Mouse (Mus musculus): ENCODE measurements around the gene Kat5.

DNA sequence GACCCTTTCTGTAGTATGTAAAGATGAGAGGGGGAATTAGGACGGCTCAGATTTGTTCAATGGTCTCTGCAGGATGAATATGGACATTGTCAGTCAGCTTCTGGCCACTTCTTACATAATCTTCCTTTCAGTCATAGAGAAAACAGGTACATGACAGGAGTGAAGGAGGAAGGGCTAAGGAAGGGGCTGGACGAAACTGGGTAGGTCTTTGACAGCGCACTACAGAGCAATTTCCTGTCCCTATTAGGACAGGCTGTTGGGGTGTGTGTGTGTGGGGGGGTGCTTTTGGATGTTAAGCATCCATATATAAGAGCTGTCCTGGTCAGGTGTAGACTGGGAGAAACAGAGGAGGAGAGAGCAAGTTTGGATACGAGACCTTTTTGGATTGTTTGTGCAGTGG, 10.8 kb downstream of the Kat5 start:
- no peak for TF ChIP-seq GATA1 (IDR thresholded peaks at IDR 0.05; ENCODE audit: borderline replicate concordance, low read length)
- no peak for TF ChIP-seq FLI1 (IDR thresholded peaks at IDR 0.05; ENCODE audit: low read length)
